Mouse (Mus musculus) testis, adult 2 months (tissue): ENCODE measurements around the gene 4930442H23Rik. TPM values are rescaled to one million over a fixed set of nuclear protein-coding genes. Genes with fewer than 3 reads are reported as not detected.

Experiments used
- H3K27ac ChIP-seq: fragments of 200-500 bp; 2 replicates; pipeline ENCODE4 v1.5.1; 2012; ENCODE audit warnings: low read depth, low read length; ENCODE audit not compliant: control insufficient read depth, insufficient read depth
- H3K27me3 ChIP-seq: fragments of 200-500 bp; 2 replicates; pipeline ENCODE4 v1.6.1; 2012; ENCODE audit warnings: mild to moderate bottlenecking, low read length, moderate library complexity; ENCODE audit not compliant: control insufficient read depth, insufficient read depth
- H3K36me3 ChIP-seq: fragments of 200-500 bp; 2 replicates; pipeline ENCODE4 v1.6.1; 2012; ENCODE audit warnings: mild to moderate bottlenecking, low read length; ENCODE audit not compliant: control insufficient read depth, insufficient read depth
- H3K4me1 ChIP-seq: fragments of 200-500 bp; 2 replicates; pipeline ENCODE4 v1.6.1; 2012; ENCODE audit warnings: low read length; ENCODE audit not compliant: control insufficient read depth, insufficient read depth
- H3K4me3 ChIP-seq: fragments of 200-500 bp; 2 replicates; pipeline ENCODE4 v1.5.1; 2012; ENCODE audit warnings: low read depth, mild to moderate bottlenecking, low read length, moderate library complexity, mixed read lengths; ENCODE audit not compliant: control insufficient read depth
- CTCF ChIP-seq: fragments of 200-500 bp; IDR thresholded peaks from 2 replicates; pipeline ENCODE4 v1.5.1; 2012; ENCODE audit warnings: low read depth, mild to moderate bottlenecking, inconsistent platforms, low read length, moderate library complexity; ENCODE audit not compliant: control insufficient read depth, insufficient read depth, insufficient replicate concordance
- POLR2A ChIP-seq: fragments of 200-500 bp; IDR thresholded peaks from 2 replicates; pipeline ENCODE4 v1.6.1; 2012; ENCODE audit warnings: low read depth, mild to moderate bottlenecking, inconsistent platforms, low read length, moderate library complexity; ENCODE audit not compliant: control insufficient read depth
- polyA plus RNA-seq: library from polyadenylated mRNA; depleted of rRNA; stranded (reverse); fragments of >200 nt; gene quantifications from 2 replicates; pipeline ENCODE4 v1.2.3, GENCODE M21; 2012

The 4930442H23Rik gene
- polyA plus RNA-seq, 1 experiment: 1.4 TPM

DNA sequence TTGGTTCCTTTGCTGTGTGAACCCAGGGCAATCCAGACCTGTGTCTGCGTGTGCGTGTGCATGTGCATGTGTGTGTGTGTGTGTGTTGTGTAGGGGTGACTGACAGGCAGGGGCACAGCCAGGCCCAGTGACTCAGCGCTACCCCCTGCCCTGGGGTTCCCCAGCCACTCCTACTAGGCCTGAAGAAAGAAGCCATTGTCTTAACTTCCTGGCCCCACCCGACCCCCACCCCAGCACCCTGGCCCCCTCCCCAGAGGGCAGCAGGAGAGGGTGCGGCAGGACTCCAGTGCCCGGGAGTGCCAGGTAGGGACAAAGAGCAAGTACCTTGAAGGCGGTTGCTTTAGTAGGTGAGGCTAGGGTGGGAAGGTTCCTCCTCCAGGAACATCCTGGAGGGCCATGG lies 37.9 kb downstream of the 4930442H23Rik start:
- H3K4me1 ChIP-seq: peaks cover 13% of the 10 kb centered on the region
- H3K36me3 ChIP-seq: no peaks in the 10 kb centered on the region
- TF ChIP-seq POLR2A (no peak), CTCF (no peak)
- H3K27me3 ChIP-seq: no peaks in the 10 kb centered on the region
- H3K27ac ChIP-seq: no peak overlapping the region
- H3K4me3 ChIP-seq: no peak overlapping the region

DNA sequence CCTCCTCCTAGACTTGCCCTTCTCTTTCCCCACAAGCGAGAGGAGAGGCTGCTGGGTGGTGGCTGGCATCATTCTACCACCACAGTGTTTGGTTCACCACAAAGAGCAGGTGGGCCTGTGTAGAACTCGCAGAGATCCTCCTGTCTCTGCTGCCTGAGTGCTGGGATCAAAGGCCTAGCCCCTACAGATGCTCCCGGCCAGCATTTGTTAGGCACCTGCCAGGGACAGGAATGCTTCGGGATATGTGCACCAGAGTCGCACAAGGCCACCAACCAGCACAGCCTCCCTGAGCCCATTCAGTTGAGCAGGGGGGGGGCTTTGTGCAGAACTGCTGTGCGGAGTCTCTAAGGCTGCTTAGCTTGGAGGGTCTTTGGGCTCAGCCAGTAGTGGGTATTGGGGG lies 38.3 kb downstream of the 4930442H23Rik start:
- Histone ChIP-seq H3K4me1 (peaks cover 11% of the 10 kb centered on the region), H3K4me3 (no peak overlapping the region), H3K27ac (no peak overlapping the region), H3K27me3 (no peaks in the 10 kb centered on the region), H3K36me3 (no peaks in the 10 kb centered on the region)
- TF ChIP-seq CTCF (no peak), POLR2A (no peak)

DNA sequence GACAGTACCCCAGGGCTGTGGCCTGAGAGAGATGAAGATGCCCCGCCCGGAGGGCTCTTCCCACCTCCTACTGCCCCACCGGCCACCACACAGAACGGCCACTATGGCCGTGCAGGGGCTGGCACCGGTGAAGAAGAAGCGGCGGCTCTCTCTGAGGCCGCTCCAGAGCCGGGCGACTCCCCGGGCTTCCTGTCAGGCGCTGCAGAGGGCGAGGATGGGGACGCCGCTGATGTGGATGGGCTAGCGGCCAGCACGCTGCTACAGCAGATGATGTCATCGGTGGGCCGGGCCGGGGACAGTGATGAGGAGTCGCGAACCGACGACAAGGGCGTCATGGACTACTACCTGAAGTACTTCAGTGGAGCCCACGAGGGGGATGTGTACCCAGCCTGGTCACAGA lies 39.0 kb downstream of the 4930442H23Rik start:
- TF ChIP-seq POLR2A (no peak), CTCF (no peak)
- Histone ChIP-seq H3K4me3 (no peak overlapping the region), H3K27me3 (no peaks in the 10 kb centered on the region), H3K36me3 (no peaks in the 10 kb centered on the region), H3K27ac (no peak overlapping the region), H3K4me1 (peaks cover 7% of the 10 kb centered on the region; the same call in 1 of the 2 replicates)

DNA sequence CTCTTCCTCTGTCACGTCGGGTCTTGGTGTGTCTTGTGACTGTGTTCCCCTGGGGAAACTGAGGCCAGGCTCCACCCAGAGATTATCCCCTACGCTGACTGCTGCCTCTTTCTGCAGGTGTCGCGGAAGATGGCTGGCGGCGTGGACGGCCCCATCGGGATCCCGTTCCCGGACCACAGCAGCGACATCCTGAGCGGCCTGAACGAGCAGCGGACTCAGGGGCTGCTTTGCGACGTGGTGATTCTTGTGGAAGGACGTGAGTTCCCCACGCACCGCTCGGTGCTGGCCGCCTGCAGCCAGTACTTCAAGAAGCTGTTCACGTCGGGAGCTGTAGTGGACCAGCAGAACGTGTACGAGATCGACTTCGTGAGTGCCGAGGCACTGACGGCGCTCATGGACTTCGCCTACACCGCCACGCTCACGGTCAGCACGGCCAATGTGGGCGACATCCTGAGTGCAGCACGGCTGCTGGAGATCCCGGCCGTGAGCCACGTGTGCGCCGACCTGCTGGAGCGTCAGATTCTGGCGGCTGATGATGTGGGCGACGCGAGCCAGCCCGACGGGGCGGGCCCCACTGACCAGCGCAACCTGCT lies 39.7 kb downstream of the 4930442H23Rik start:
- H3K36me3 ChIP-seq: no peaks in the 10 kb centered on the region
- H3K27me3 ChIP-seq: no peaks in the 10 kb centered on the region
- TF ChIP-seq POLR2A (no peak), CTCF (no peak)
- no peak overlapping the region for H3K27ac ChIP-seq
- no peak overlapping the region for H3K4me3 ChIP-seq
- H3K4me1 ChIP-seq: peaks cover 12% of the 10 kb centered on the region

DNA sequence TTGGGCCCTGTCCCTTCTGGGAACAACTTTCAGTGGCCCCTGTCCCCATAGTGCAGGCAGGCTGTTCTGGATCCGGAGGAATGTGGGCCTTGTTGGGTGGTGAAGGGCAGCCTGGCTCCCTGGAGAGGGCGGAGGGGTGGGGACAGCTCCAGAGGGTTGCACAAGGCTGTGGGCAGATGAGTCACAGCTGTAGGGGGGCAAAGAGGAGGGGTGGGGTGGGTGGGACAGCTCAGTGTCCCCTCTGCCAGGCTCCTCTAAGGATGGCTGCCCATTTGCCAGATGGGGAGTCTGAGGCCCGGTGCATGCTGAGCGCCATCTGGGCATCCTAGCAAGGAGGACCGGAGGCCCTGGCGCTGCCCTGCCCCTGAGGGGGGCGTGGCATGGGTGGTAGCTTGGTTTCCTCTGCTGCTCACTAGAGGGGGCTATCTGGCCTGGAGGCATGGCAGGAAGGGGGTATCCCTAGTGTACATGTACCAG lies 40.5 kb downstream of the 4930442H23Rik start:
- H3K27me3 ChIP-seq: no peaks in the 10 kb centered on the region
- peaks cover 16% of the 10 kb centered on the region for H3K4me1 ChIP-seq
- TF ChIP-seq CTCF: no peak
- H3K4me3 ChIP-seq: no peak overlapping the region
- H3K27ac ChIP-seq: no peak overlapping the region
- H3K36me3 ChIP-seq: no peaks in the 10 kb centered on the region

DNA sequence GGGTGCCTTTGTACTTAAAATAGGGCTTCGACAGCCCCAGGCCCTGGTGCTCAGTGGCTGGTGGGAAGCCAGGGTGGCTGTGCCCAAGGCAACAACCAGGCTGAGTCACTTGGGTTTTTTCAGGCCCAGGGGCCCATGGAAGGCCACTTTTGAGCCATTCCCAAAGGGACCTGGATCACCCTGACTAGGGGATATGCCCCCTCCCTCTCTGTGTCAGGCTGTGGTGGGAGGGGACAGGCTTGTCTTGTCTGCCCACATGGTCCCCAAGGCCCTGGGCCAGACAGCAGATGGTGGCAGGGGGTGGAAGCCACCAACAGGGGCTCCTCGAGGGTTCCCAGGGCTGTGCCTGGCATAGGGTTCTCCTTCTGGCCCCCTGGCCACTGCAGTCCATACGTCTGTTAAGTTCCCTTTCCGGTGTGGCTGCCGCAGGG lies 41.1 kb downstream of the 4930442H23Rik start:
- H3K27me3 ChIP-seq: no peaks in the 10 kb centered on the region
- no peak for TF ChIP-seq CTCF
- no peak for TF ChIP-seq POLR2A
- H3K4me3 ChIP-seq: no peak overlapping the region
- no peak overlapping the region for H3K27ac ChIP-seq
- peaks cover 16% of the 10 kb centered on the region for H3K4me1 ChIP-seq
- H3K36me3 ChIP-seq: no peaks in the 10 kb centered on the region

DNA sequence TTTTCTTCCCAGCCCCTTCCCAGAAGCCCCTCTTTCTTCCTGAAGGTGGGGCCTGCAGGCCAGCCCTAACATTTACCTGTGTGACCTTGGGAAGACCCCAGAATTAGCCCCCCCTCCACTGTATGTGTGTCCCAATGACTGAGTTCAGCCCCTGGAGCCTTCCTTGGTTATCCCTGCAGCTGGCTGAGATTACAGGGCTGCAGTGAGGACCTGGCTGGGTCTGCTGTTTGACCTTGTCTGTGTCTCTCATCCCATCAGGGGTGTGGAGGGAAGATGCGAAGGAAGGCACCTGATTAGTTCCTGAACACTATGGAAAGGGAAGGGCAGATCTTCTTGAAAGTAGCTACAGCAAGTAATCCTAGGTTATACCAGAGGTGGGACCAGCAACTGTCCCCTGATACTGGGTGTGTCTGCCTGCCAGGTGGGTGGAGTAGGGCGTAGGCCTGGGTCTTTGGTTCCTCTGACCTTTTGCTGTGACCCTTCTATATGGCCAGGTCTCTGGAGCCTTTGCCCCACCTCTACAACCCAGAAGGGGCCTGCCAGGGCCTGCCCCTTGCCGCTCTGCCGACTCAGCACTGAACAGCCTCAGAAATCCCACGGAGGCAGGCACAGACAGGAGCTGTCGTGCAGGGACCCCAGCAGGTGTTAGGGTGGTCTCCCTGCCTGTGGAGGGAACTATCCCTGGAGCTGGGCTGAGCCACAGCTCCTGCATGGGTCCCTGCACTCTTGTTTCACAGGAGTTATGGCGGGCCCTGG lies 42.0 kb downstream of the 4930442H23Rik start:
- Histone ChIP-seq H3K27me3 (no peaks in the 10 kb centered on the region), H3K4me1 (peaks cover 16% of the 10 kb centered on the region), H3K4me3 (no peak overlapping the region), H3K27ac (no peak overlapping the region), H3K36me3 (no peaks in the 10 kb centered on the region)
- no peak for TF ChIP-seq CTCF
- no peak for TF ChIP-seq POLR2A
